Mouse (Mus musculus): ENCODE results near the gene Atp13a1.

DNA sequence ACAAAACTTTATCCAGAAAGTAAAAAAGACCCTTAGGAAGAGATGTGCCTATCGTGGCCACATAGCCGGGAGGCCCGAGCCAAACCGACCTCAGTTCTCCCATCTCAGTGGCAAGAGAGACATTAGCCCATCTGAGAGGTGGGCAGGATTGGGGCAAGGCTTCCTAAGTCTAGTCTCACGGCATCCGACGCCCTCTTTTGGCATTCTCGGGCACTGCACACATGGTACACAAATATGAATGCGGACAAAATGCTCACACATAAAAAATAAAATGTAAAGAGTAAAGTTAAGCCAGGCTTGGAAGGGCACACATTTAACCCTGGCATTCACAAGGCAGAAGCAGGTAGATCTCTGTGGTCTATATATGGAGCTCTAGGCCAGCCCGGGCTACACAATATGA lies 62.9 kb downstream of the Atp13a1 start:
- TF ChIP-seq CTCF (IDR thresholded peaks at IDR 0.05; ENCODE audit: low read depth) (0 out of 2 replicates have a peak, but pooled peaks have one; percentile 12), EP300 (IDR thresholded peaks at IDR 0.05; ENCODE audit: low read depth) (no peak)
